Mouse (Mus musculus): ENCODE measurements around the gene Kcnb1. TPM values are rescaled to one million over a fixed set of nuclear protein-coding genes. Genes with fewer than 3 reads are reported as not detected.

Kcnb1 gene
- polyA plus RNA-seq, 1 experiment: not detected

- Histone ChIP-seq H3K36me3 (ENCODE audit: control insufficient read depth, insufficient read depth) (no peaks in the 10 kb centered on the region), H3K79me2 (ENCODE audit: control insufficient read depth, insufficient read depth) (no peaks in the 10 kb centered on the region), H3K4me3 (ENCODE audit: insufficient read depth, poor library complexity, severe bottlenecking) (no peak overlapping the region), H3K27me3 (ENCODE audit: control insufficient read depth, insufficient read depth, insufficient read length) (no peaks in the 10 kb centered on the region), H3K79me3 (ENCODE audit: low read depth) (no peaks in the 10 kb centered on the region), H3ac (ENCODE audit: control insufficient read depth, insufficient read length, low read depth) (no peak overlapping the region)
- TF ChIP-seq MAX (IDR thresholded peaks at IDR 0.05) (no peak), MYOD1 (IDR thresholded peaks at IDR 0.05; ENCODE audit: control insufficient read depth, insufficient read length, low read depth) (no peak), MYOG (IDR thresholded peaks at IDR 0.05; ENCODE audit: control insufficient read depth, extremely low read depth, insufficient read length) (no peak), CTCF (IDR thresholded peaks at IDR 0.05; ENCODE audit: control insufficient read depth, insufficient read depth, insufficient read length) (no peak), USF1 (IDR thresholded peaks at IDR 0.05; ENCODE audit: low read depth) (no peak), CEBPB (IDR thresholded peaks at IDR 0.05; ENCODE audit: low read depth) (no peak)
Observed at GRCm38 (mm10) chr2:167221159-167221845, 31.3 kb upstream of the Kcnb1 start.

- TF ChIP-seq CEBPB (IDR thresholded peaks at IDR 0.05; ENCODE audit: low read depth) (no peak), CTCF (IDR thresholded peaks at IDR 0.05; ENCODE audit: control insufficient read depth, insufficient read depth, insufficient read length) (no peak), MYOG (IDR thresholded peaks at IDR 0.05; ENCODE audit: control insufficient read depth, extremely low read depth, insufficient read length) (no peak), MAX (IDR thresholded peaks at IDR 0.05) (no peak), USF1 (IDR thresholded peaks at IDR 0.05; ENCODE audit: low read depth) (no peak), FOSL1 (IDR thresholded peaks at IDR 0.05; ENCODE audit: insufficient read depth, low read length, poor library complexity, severe bottlenecking) (no peak), MYOD1 (IDR thresholded peaks at IDR 0.05; ENCODE audit: control insufficient read depth, insufficient read length, low read depth) (no peak)
- Histone ChIP-seq H3ac (ENCODE audit: control insufficient read depth, insufficient read length, low read depth) (no peak overlapping the region), H3K79me3 (ENCODE audit: low read depth) (no peaks in the 10 kb centered on the region), H3K79me2 (ENCODE audit: control insufficient read depth, insufficient read depth) (no peaks in the 10 kb centered on the region), H3K4me3 (ENCODE audit: insufficient read depth, poor library complexity, severe bottlenecking) (no peak overlapping the region), H3K27me3 (ENCODE audit: control insufficient read depth, insufficient read depth, insufficient read length) (no peaks in the 10 kb centered on the region), H3K36me3 (ENCODE audit: control insufficient read depth, insufficient read depth) (no peaks in the 10 kb centered on the region)
Observed at GRCm38 (mm10) chr2:167220736-167221135, 30.8 kb upstream of the Kcnb1 start.

- Histone ChIP-seq H3ac (ENCODE audit: control insufficient read depth, insufficient read length, low read depth) (no peak overlapping the region), H3K79me2 (ENCODE audit: control insufficient read depth, insufficient read depth) (no peaks in the 10 kb centered on the region), H3K27me3 (ENCODE audit: control insufficient read depth, insufficient read depth, insufficient read length) (no peaks in the 10 kb centered on the region), H3K79me3 (ENCODE audit: low read depth) (no peaks in the 10 kb centered on the region), H3K4me3 (ENCODE audit: insufficient read depth, poor library complexity, severe bottlenecking) (no peak overlapping the region), H3K36me3 (ENCODE audit: control insufficient read depth, insufficient read depth) (no peaks in the 10 kb centered on the region)
- TF ChIP-seq CTCF (IDR thresholded peaks at IDR 0.05; ENCODE audit: control insufficient read depth, insufficient read depth, insufficient read length) (peak; percentile 77), MAX (IDR thresholded peaks at IDR 0.05) (no peak)
Observed at GRCm38 (mm10) chr2:167219154-167219775, 29.3 kb upstream of the Kcnb1 start.

GRCm38 (mm10) chr2:167213666-167214065, 23.7 kb upstream of the Kcnb1 start:
- Histone ChIP-seq H3K79me3 (ENCODE audit: low read depth) (no peaks in the 10 kb centered on the region), H3K27me3 (ENCODE audit: control insufficient read depth, insufficient read depth, insufficient read length) (no peaks in the 10 kb centered on the region), H3K36me3 (ENCODE audit: control insufficient read depth, insufficient read depth) (no peaks in the 10 kb centered on the region), H3ac (ENCODE audit: control insufficient read depth, insufficient read length, low read depth) (no peak overlapping the region), H3K4me3 (ENCODE audit: insufficient read depth, poor library complexity, severe bottlenecking) (no peak overlapping the region), H3K79me2 (ENCODE audit: control insufficient read depth, insufficient read depth) (no peaks in the 10 kb centered on the region)
- no peak for TF ChIP-seq MAX (IDR thresholded peaks at IDR 0.05)
- TF ChIP-seq CEBPB (IDR thresholded peaks at IDR 0.05; ENCODE audit: low read depth): no peak
- TF ChIP-seq MYOG (IDR thresholded peaks at IDR 0.05; ENCODE audit: control insufficient read depth, extremely low read depth, insufficient read length): no peak
- TF ChIP-seq FOSL1 (IDR thresholded peaks at IDR 0.05; ENCODE audit: insufficient read depth, low read length, poor library complexity, severe bottlenecking): no peak
- no peak for TF ChIP-seq USF1 (IDR thresholded peaks at IDR 0.05; ENCODE audit: low read depth)
- TF ChIP-seq MYOD1 (IDR thresholded peaks at IDR 0.05; ENCODE audit: control insufficient read depth, insufficient read length, low read depth): no peak
- no peak for TF ChIP-seq CTCF (IDR thresholded peaks at IDR 0.05; ENCODE audit: control insufficient read depth, insufficient read depth, insufficient read length)

- Histone ChIP-seq H3K36me3 (ENCODE audit: control insufficient read depth, insufficient read depth) (no peaks in the 10 kb centered on the region), H3K4me3 (ENCODE audit: insufficient read depth, poor library complexity, severe bottlenecking) (no peak overlapping the region), H3K79me2 (ENCODE audit: control insufficient read depth, insufficient read depth) (no peaks in the 10 kb centered on the region), H3K27me3 (ENCODE audit: control insufficient read depth, insufficient read depth, insufficient read length) (no peaks in the 10 kb centered on the region), H3K79me3 (ENCODE audit: low read depth) (no peaks in the 10 kb centered on the region), H3ac (ENCODE audit: control insufficient read depth, insufficient read length, low read depth) (no peak overlapping the region)
- TF ChIP-seq CEBPB (IDR thresholded peaks at IDR 0.05; ENCODE audit: low read depth): no peak
- no peak for TF ChIP-seq MYOD1 (IDR thresholded peaks at IDR 0.05; ENCODE audit: control insufficient read depth, insufficient read length, low read depth)
- no peak for TF ChIP-seq MAX (IDR thresholded peaks at IDR 0.05)
- TF ChIP-seq MYOG (IDR thresholded peaks at IDR 0.05; ENCODE audit: control insufficient read depth, extremely low read depth, insufficient read length): no peak
- TF ChIP-seq CTCF (IDR thresholded peaks at IDR 0.05; ENCODE audit: control insufficient read depth, insufficient read depth, insufficient read length): no peak
- no peak for TF ChIP-seq USF1 (IDR thresholded peaks at IDR 0.05; ENCODE audit: low read depth)
- TF ChIP-seq FOSL1 (IDR thresholded peaks at IDR 0.05; ENCODE audit: insufficient read depth, low read length, poor library complexity, severe bottlenecking): no peak
Observed at GRCm38 (mm10) chr2:167213076-167213475, 23.1 kb upstream of the Kcnb1 start.
